ENCODE assay signal across 8 mouse cellular contexts in the genomic region with DNA sequence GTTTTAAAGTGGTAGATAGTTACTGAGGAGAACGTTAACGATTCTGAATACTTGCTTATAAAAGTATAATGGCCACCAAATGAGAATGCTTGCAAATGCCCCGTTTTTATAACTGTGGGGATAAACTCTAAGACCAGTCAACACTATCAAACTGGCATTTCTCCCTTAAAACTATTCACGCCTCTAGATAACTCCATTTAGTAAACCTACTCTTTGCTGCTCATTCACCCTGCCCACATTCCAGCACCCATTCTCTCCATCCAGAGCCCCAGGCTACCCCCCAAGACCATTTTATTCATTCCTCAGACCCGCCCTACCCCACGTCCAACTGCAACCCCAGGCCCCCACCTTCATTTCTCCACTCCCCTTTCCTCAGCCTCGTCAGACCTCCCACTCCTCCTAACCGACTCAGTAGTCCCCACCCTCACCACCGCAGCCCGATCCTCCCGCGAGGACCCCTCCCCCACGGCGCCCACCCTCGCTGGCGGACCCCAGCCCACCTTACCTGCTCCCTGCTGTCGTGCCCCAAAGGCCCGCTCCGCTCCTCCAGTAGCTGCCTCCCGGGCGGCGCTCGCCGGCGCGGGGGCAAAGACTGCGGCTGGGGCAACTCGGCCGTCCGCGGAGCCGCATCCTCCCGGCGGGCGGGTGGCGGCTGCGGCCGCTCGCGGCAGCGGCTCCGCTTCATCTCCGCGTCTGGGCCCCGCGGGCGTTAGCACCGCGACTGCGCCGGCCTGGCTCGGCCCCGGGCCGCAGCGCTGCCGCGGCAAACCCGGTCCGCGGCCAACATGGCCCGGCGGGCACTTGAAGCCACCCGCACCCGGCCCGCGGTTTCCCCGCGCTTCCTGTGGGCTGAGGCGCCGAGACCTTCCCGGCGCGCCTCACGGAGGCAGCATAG. TPM values are rescaled to one million over a fixed set of nuclear protein-coding genes. Genes with fewer than 3 reads are reported as not detected.
DNase-seq lines count a peak whose midpoint lies in the region; ATAC-seq and TF ChIP-seq lines count a peak whose summit lies in the region.

No protein-coding gene starts in this region.

- peak overlapping the region; percentile 90 for H3K27ac ChIP-seq in intestine, postnatal 0 days (ENCODE audit: low read depth, low read length)
- peak overlapping the region; percentile 61 for H3K27ac ChIP-seq in liver, adult 2 months (replicated peaks; ENCODE audit: insufficient read depth, low read depth, low read length)

- TF ChIP-seq POLR2A in liver, adult 2 months (IDR thresholded peaks at IDR 0.05; ENCODE audit: extremely low read depth, insufficient read depth, low read length): no peak

- H3K79me2 ChIP-seq in liver, adult 2 months (ENCODE audit: control insufficient read depth, insufficient read depth, low read length): peaks cover 7% of the 10 kb centered on the region; the same call in 1 of the 2 replicates

- H3K4me1 ChIP-seq in intestine, postnatal 0 days (replicated peaks; ENCODE audit: control insufficient read depth, insufficient read depth, low read length): no peaks in the 10 kb centered on the region
- no peaks in the 10 kb centered on the region; the same call in 1 of the 2 replicates for H3K4me1 ChIP-seq in liver, adult 2 months (ENCODE audit: control insufficient read depth, insufficient read depth, low read length)

- H3K9ac ChIP-seq in intestine, postnatal 0 days (ENCODE audit: low read depth, low read length): peak overlapping the region; percentile 91
- peak overlapping the region; percentile 94 for H3K9ac ChIP-seq in liver, adult 2 months (ENCODE audit: low read depth, low read length)

- WGBS in intestine, postnatal 0 days: under 1% methylated on average over 69 of the region's 74 CpGs
- 3% methylated on average over 74 of the region's 74 CpGs for WGBS in liver, adult 2 months

- peak overlapping the region; percentile 83 for H3K4me2 ChIP-seq in intestine, postnatal 0 days (replicated peaks; ENCODE audit: low read depth)

- ATAC-seq in intestine, postnatal 0 days: peak; percentile 57

- no peaks in the 10 kb centered on the region for H3K9me3 ChIP-seq in intestine, postnatal 0 days (ENCODE audit: control insufficient read depth)

- no peaks in the 10 kb centered on the region for H3K36me3 ChIP-seq in intestine, postnatal 0 days (ENCODE audit: control insufficient read depth, insufficient read depth)
- no peaks in the 10 kb centered on the region for H3K36me3 ChIP-seq in liver, adult 2 months (ENCODE audit: control insufficient read depth, insufficient read depth, low read length)

- DNase-seq in kidney, adult 11 months: peak; percentile 9
- no peak for DNase-seq in kidney, postnatal 14 days
- peak; percentile 59 for DNase-seq in embryo, embryonic 10.5 days (ENCODE audit: low spot score)
- DNase-seq in gastrocnemius, postnatal 4 days (ENCODE audit: low spot score in 2 of 2): peak; percentile 42 to 54
- no peak for DNase-seq in liver, adult 2 months (ENCODE audit: extremely low read depth, low read depth, low spot score)
- peak; percentile 25 for DNase-seq in naive thymus-derived CD4-positive, alpha-beta T cell, adult 2 months (ENCODE audit: low read depth)
- DNase-seq in testis, postnatal 10 days (ENCODE audit: low spot score): peak; percentile 75

- no peaks in the 10 kb centered on the region for H3K27me3 ChIP-seq in intestine, postnatal 0 days (replicated peaks; ENCODE audit: control insufficient read depth, insufficient read depth, low read length)
- H3K27me3 ChIP-seq in liver, adult 2 months (ENCODE audit: control insufficient read depth, insufficient read depth, low read length): no peaks in the 10 kb centered on the region

- peak; percentile 17; the same call in 1 of the 2 replicates for TF ChIP-seq CTCF in intestine, postnatal 0 days (IDR thresholded peaks at IDR 0.05; ENCODE audit: low read depth)
- no peak for TF ChIP-seq CTCF in liver, adult 2 months (IDR thresholded peaks at IDR 0.05; ENCODE audit: low read depth, low read length)

- H3K4me3 ChIP-seq in intestine, postnatal 0 days (ENCODE audit: low read depth, low read length): peak overlapping the region; percentile 93
- H3K4me3 ChIP-seq in liver, adult 2 months (ENCODE audit: insufficient read depth, low read depth, low read length): peak overlapping the region; percentile 99

RNA-seq across cellular contexts. Expression of gene Mast2, which starts 0.5 kb away (rescaled TPM):
- total RNA-seq in gastrocnemius, postnatal 4 days (2021): 10 to 100 TPM; 72.7 to 80.9 TPM
- polyA plus RNA-seq in intestine, postnatal 0 days (2015; fragmentation: Nextera tagmentation; extraction: Ambion mirVana): 9.6 TPM in 2 replicates
- total RNA-seq in liver, adult 2 months (2014; rRNA removed): 3.9 and 5.4 TPM in 2 replicates
- polyA plus RNA-seq in liver, adult 2 months (2012; rRNA removed): 11.9 and 20.6 TPM in 2 replicates

RNA-seq across cellular contexts. Expression of gene Ipp, which starts 43.9 kb away (rescaled TPM):
- 10 to 100 TPM; 14.5 to 18.4 TPM for total RNA-seq in gastrocnemius, postnatal 4 days (2021)
- polyA plus RNA-seq in intestine, postnatal 0 days (2015; fragmentation: Nextera tagmentation; extraction: Ambion mirVana): 8.8 and 9.1 TPM in 2 replicates
- 9.7 and 11.7 TPM in 2 replicates for total RNA-seq in liver, adult 2 months (2014; rRNA removed)
- 2.1 and 2.3 TPM in 2 replicates for polyA plus RNA-seq in liver, adult 2 months (2012; rRNA removed)

Comparison
In these comparisons a context has a peak if more than half of its experiments do, and no peak if none do; other contexts are left out.
1. DNase-seq: peak in kidney, adult 11 months (single experiment), embryo, embryonic 10.5 days (single experiment), gastrocnemius, postnatal 4 days (2 of 2), naive thymus-derived CD4-positive, alpha-beta T cell, adult 2 months (single experiment) and testis, postnatal 10 days (single experiment); none in kidney, postnatal 14 days (single experiment) and liver, adult 2 months (single experiment).
2. RNA of gene Mast2, which starts 0.5 kb away (total RNA-seq): 72.7 to 80.9 TPM in gastrocnemius, postnatal 4 days; 3.9 to 5.4 TPM in liver, adult 2 months; every median in the first group is over 10 times any median in the second.